Mouse (Mus musculus): Measurements from ENCODE around the gene Picalm. TPM values are rescaled to one million over a fixed set of nuclear protein-coding genes. Genes with fewer than 3 reads are reported as not detected.

The Picalm gene
- polyA plus RNA-seq, 1 experiment from 2014 or later, result 51.1 TPM

GRCm38 (mm10) chr7:90098253-90098652 is 31.8 kb upstream of the Picalm start:
- Histone ChIP-seq H3K4me3 (replicated peaks) (no peak overlapping the region), H3K27ac (no peak overlapping the region), H3K9me3 (replicated peaks) (no peaks in the 10 kb centered on the region), H3K4me1 (replicated peaks) (peaks cover 33% of the 10 kb centered on the region), H3K4me2 (no peak overlapping the region), H3K36me3 (no peaks in the 10 kb centered on the region), H3K27me3 (no peaks in the 10 kb centered on the region), H3K9ac (no peak overlapping the region)
- WGBS (ENCODE audit: insufficient replicate concordance), result 48% methylated on average over 4 of the region's 4 CpGs
- no peak for DNase-seq
- ATAC-seq (ENCODE audit: low read depth), result no peak

GRCm38 (mm10) chr7:90099248-90099647 is 30.8 kb upstream of the Picalm start:
- H3K4me1 ChIP-seq (replicated peaks), result peaks cover 32% of the 10 kb centered on the region
- WGBS (ENCODE audit: insufficient replicate concordance), result 68% methylated on average over 10 of the region's 10 CpGs
- DNase-seq, result no peak
- no peak for ATAC-seq (ENCODE audit: low read depth)
- no peaks in the 10 kb centered on the region for H3K9me3 ChIP-seq (replicated peaks)
- H3K27me3 ChIP-seq, result no peaks in the 10 kb centered on the region
- no peak overlapping the region for H3K4me3 ChIP-seq (replicated peaks)
- H3K4me2 ChIP-seq, result peak overlapping the region; percentile 13
- no peak overlapping the region for H3K9ac ChIP-seq
- no peaks in the 10 kb centered on the region for H3K36me3 ChIP-seq
- H3K27ac ChIP-seq, result no peak overlapping the region

- peaks cover 32% of the 10 kb centered on the region for H3K4me1 ChIP-seq (replicated peaks)
- H3K4me2 ChIP-seq, result no peak overlapping the region
- no peaks in the 10 kb centered on the region for H3K27me3 ChIP-seq
- H3K27ac ChIP-seq, result no peak overlapping the region
- no peak overlapping the region for H3K9ac ChIP-seq
- WGBS (ENCODE audit: insufficient replicate concordance), result 73% methylated on average over 3 of the region's 3 CpGs
- no peaks in the 10 kb centered on the region for H3K36me3 ChIP-seq
- no peaks in the 10 kb centered on the region for H3K9me3 ChIP-seq (replicated peaks)
- no peak for ATAC-seq (ENCODE audit: low read depth)
- DNase-seq, result no peak
- H3K4me3 ChIP-seq (replicated peaks), result no peak overlapping the region
Measured at GRCm38 (mm10) chr7:90100614-90101160, 29.3 kb upstream of the Picalm start.

GRCm38 (mm10) chr7:90116100-90116499 is 13.9 kb upstream of the Picalm start:
- Histone ChIP-seq H3K4me2 (no peak overlapping the region), H3K4me1 (replicated peaks) (peaks cover 1% of the 10 kb centered on the region), H3K27me3 (no peaks in the 10 kb centered on the region), H3K27ac (no peak overlapping the region), H3K9me3 (replicated peaks) (no peaks in the 10 kb centered on the region), H3K4me3 (replicated peaks) (no peak overlapping the region), H3K9ac (no peak overlapping the region), H3K36me3 (no peaks in the 10 kb centered on the region)
- ATAC-seq (ENCODE audit: low read depth), result no peak
- 91% methylated on average over 2 of the region's 2 CpGs for WGBS (ENCODE audit: insufficient replicate concordance)
- DNase-seq, result no peak

- 75% methylated on average over 4 of the region's 4 CpGs for whole genome bisulfite sequencing (ENCODE audit: insufficient replicate concordance)
- Histone ChIP-seq H3K27ac (no peak overlapping the region), H3K4me2 (no peak overlapping the region), H3K27me3 (no peaks in the 10 kb centered on the region), H3K9me3 (replicated peaks) (no peaks in the 10 kb centered on the region), H3K36me3 (no peaks in the 10 kb centered on the region), H3K4me1 (replicated peaks) (peaks cover 5% of the 10 kb centered on the region), H3K9ac (no peak overlapping the region), H3K4me3 (replicated peaks) (no peak overlapping the region)
- ATAC-seq (ENCODE audit: low read depth) (no peak), DNase-seq (no peak)
Measured at GRCm38 (mm10) chr7:90120106-90120505, 9.9 kb upstream of the Picalm start.

GRCm38 (mm10) chr7:90124991-90125390 is 5.0 kb upstream of the Picalm start:
- Histone ChIP-seq H3K9ac (no peak overlapping the region), H3K4me2 (no peak overlapping the region), H3K27ac (no peak overlapping the region), H3K9me3 (replicated peaks) (no peaks in the 10 kb centered on the region), H3K36me3 (no peaks in the 10 kb centered on the region), H3K4me3 (replicated peaks) (no peak overlapping the region), H3K27me3 (no peaks in the 10 kb centered on the region), H3K4me1 (replicated peaks) (peaks cover 33% of the 10 kb centered on the region)
- ATAC-seq (ENCODE audit: low read depth) (no peak), DNase-seq (no peak)
- WGBS (ENCODE audit: insufficient replicate concordance), result 82% methylated on average over 5 of the region's 5 CpGs

- H3K36me3 ChIP-seq, result no peaks in the 10 kb centered on the region
- peak overlapping the region; percentile 87 for H3K4me2 ChIP-seq
- ATAC-seq (ENCODE audit: low read depth) (no peak), DNase-seq (no peak)
- no peaks in the 10 kb centered on the region for H3K9me3 ChIP-seq (replicated peaks)
- H3K4me3 ChIP-seq (replicated peaks), result peak overlapping the region; percentile 98
- peaks cover 33% of the 10 kb centered on the region for H3K4me1 ChIP-seq (replicated peaks)
- peak overlapping the region; percentile 99 for H3K9ac ChIP-seq
- 58% methylated on average over 8 of the region's 8 CpGs for WGBS (ENCODE audit: insufficient replicate concordance)
- no peaks in the 10 kb centered on the region for H3K27me3 ChIP-seq
- peak overlapping the region; percentile 99 for H3K27ac ChIP-seq
Measured at GRCm38 (mm10) chr7:90128631-90129200, 1.3 kb upstream of the Picalm start.

GRCm38 (mm10) chr7:90129271-90129731 is 712 bp upstream of the Picalm start:
- peak overlapping the region; percentile 99 for H3K9ac ChIP-seq
- DNase-seq, result peak; percentile 47
- peak overlapping the region; percentile 99 for H3K27ac ChIP-seq
- no peaks in the 10 kb centered on the region for H3K9me3 ChIP-seq (replicated peaks)
- no peaks in the 10 kb centered on the region for H3K27me3 ChIP-seq
- peak overlapping the region; percentile 98 for H3K4me3 ChIP-seq (replicated peaks)
- H3K4me2 ChIP-seq, result peak overlapping the region; percentile 87
- H3K36me3 ChIP-seq, result no peaks in the 10 kb centered on the region
- ATAC-seq (ENCODE audit: low read depth), result peak; percentile 2; the same call in 1 of the 2 replicates
- WGBS (ENCODE audit: insufficient replicate concordance), result under 1% methylated on average over 12 of the region's 12 CpGs
- H3K4me1 ChIP-seq (replicated peaks), result peaks cover 39% of the 10 kb centered on the region

GRCm38 (mm10) chr7:90130501-90131375 is 725 bp downstream of the Picalm start:
- H3K36me3 ChIP-seq, result no peaks in the 10 kb centered on the region
- no peaks in the 10 kb centered on the region for H3K9me3 ChIP-seq (replicated peaks)
- H3K4me3 ChIP-seq (replicated peaks), result peak overlapping the region; percentile 98
- peak overlapping the region; percentile 99 for H3K27ac ChIP-seq
- peaks cover 43% of the 10 kb centered on the region for H3K4me1 ChIP-seq (replicated peaks)
- H3K9ac ChIP-seq, result peak overlapping the region; percentile 99
- no peaks in the 10 kb centered on the region for H3K27me3 ChIP-seq
- peak overlapping the region; percentile 70 for H3K4me2 ChIP-seq
- under 1% methylated on average over 39 of the region's 39 CpGs for WGBS (ENCODE audit: insufficient replicate concordance)
- peak; percentile 54 for ATAC-seq (ENCODE audit: low read depth)
- peak; percentile 46 for DNase-seq

GRCm38 (mm10) chr7:90131376-90131651 is 1.3 kb downstream of the Picalm start:
- H3K4me1 ChIP-seq (replicated peaks), result peaks cover 48% of the 10 kb centered on the region
- peak overlapping the region; percentile 99 for H3K9ac ChIP-seq
- no peaks in the 10 kb centered on the region for H3K27me3 ChIP-seq
- 1% methylated on average over 2 of the region's 2 CpGs for WGBS (ENCODE audit: insufficient replicate concordance)
- H3K4me2 ChIP-seq, result peak overlapping the region; percentile 70
- ATAC-seq (ENCODE audit: low read depth) (no peak), DNase-seq (no peak)
- H3K9me3 ChIP-seq (replicated peaks), result no peaks in the 10 kb centered on the region
- peak overlapping the region; percentile 99 for H3K27ac ChIP-seq
- peak overlapping the region; percentile 98 for H3K4me3 ChIP-seq (replicated peaks)
- H3K36me3 ChIP-seq, result no peaks in the 10 kb centered on the region

- H3K4me1 ChIP-seq (replicated peaks), result peaks cover 53% of the 10 kb centered on the region
- H3K27ac ChIP-seq, result peak overlapping the region; percentile 99
- no peaks in the 10 kb centered on the region for H3K27me3 ChIP-seq
- peak overlapping the region; percentile 70 for H3K4me2 ChIP-seq
- peaks cover 4% of the 10 kb centered on the region for H3K36me3 ChIP-seq
- peak overlapping the region; percentile 99 for H3K9ac ChIP-seq
- ATAC-seq (ENCODE audit: low read depth), result no peak
- no peaks in the 10 kb centered on the region for H3K9me3 ChIP-seq (replicated peaks)
- DNase-seq, result no peak
- H3K4me3 ChIP-seq (replicated peaks), result peak overlapping the region; percentile 98
- WGBS (ENCODE audit: insufficient replicate concordance), result 6% methylated on average over 7 of the region's 7 CpGs
Measured at GRCm38 (mm10) chr7:90131831-90132241, 1.8 kb downstream of the Picalm start.
